Mouse (Mus musculus) embryonic fibroblast, embryonic 13.5 days (primary cell): ENCODE measurements at regions not wholly inside any gene's neighbourhood (a gene's known extent, or its start where the extent isn't known, plus 50 kb on each side); places are given as distances from the start of the nearest gene placed in this dataset.

Source experiments
- CTCF ChIP-seq: IDR thresholded peaks from 2 replicates; pipeline ENCODE4 v1.5.1; 2011; ENCODE audit warnings: mild to moderate bottlenecking, control low read depth, low read length, moderate library complexity, borderline replicate concordance; ENCODE audit not compliant: insufficient read depth
- POLR2A ChIP-seq: IDR thresholded peaks from 2 replicates; pipeline ENCODE4 v1.6.1; 2011; ENCODE audit warnings: low read depth, mild to moderate bottlenecking, control low read depth, low read length, moderate library complexity

GRCm38 (mm10) chr5:142329724-142330520 lies 71.4 kb upstream of the Foxk1 start:
- TF ChIP-seq CTCF (no peak), POLR2A (no peak)
